Mouse (Mus musculus): ENCODE measurements at regions not wholly inside any gene's neighbourhood (a gene's known extent, or its start where the extent isn't known, plus 50 kb on each side); places are given as distances from the start of the nearest gene placed in this dataset.

- TF ChIP-seq GATA1 (IDR thresholded peaks at IDR 0.05; ENCODE audit: low read depth, low read length) (no peak), MAZ (IDR thresholded peaks at IDR 0.05; ENCODE audit: low read depth, low read length) (no peak), MYC (IDR thresholded peaks at IDR 0.05; ENCODE audit: low read depth, low read length) (no peak), BHLHE40 (IDR thresholded peaks at IDR 0.05; ENCODE audit: borderline replicate concordance, low read depth, low read length) (no peak), CTCF (IDR thresholded peaks at IDR 0.05 in 2 of 3, conservative IDR thresholded peaks at IDR 0.05 in 1 of 3; ENCODE audit: control insufficient read depth in 1 of 3, insufficient read depth in 1 of 3, low read depth in 2 of 3, low read length in 3 of 3, poor library complexity in 1 of 3, severe bottlenecking in 1 of 3) (no peak), GABPA (IDR thresholded peaks at IDR 0.05; ENCODE audit: low read depth, low read length) (no peak), TCF12 (IDR thresholded peaks at IDR 0.05; ENCODE audit: low read depth, low read length) (no peak), RCOR1 (IDR thresholded peaks at IDR 0.05; ENCODE audit: low read depth, low read length) (no peak), KAT2A (conservative IDR thresholded peaks at IDR 0.05; ENCODE audit: low read depth, low read length) (no peak), SIN3A (IDR thresholded peaks at IDR 0.05; ENCODE audit: low read length) (no peak)
Measured at GRCm38 (mm10) chr16:73538040-73538439, 873.6 kb downstream of the Robo2 start.

Data from MEL (cell line).